Mouse (Mus musculus): ENCODE measurements around the gene Tbc1d8b.

- no peak for TF ChIP-seq CTCF (IDR thresholded peaks at IDR 0.05; ENCODE audit: insufficient read depth, low read length)
- TF ChIP-seq POLR2A (IDR thresholded peaks at IDR 0.05; ENCODE audit: borderline replicate concordance, extremely low read depth, low read depth, low read length), result no peak
Observed at GRCm38 (mm10) chrX:139799953-139800352, 115.2 kb downstream of the Tbc1d8b start.
